Mouse (Mus musculus) cerebellum, adult (tissue): ENCODE results near the gene Krt90.

Experiments
- ATAC-seq: cut with Nextera tagmentation; 2 replicates; pipeline ENCODE4 v1.9.2; 2017; ENCODE audit warnings: mild to moderate bottlenecking, moderate library complexity, mixed read lengths; ENCODE audit not compliant: insufficient number of reproducible peaks, low FRiP score, low TSS enrichment

Gene Krt90

GRCm38 (mm10) chr15:101562850-101563249 lies at the start of gene Krt90:
TSS of gene Krt90 (minus strand) at chr15:101562950.
- ATAC-seq: no peak

DNA sequence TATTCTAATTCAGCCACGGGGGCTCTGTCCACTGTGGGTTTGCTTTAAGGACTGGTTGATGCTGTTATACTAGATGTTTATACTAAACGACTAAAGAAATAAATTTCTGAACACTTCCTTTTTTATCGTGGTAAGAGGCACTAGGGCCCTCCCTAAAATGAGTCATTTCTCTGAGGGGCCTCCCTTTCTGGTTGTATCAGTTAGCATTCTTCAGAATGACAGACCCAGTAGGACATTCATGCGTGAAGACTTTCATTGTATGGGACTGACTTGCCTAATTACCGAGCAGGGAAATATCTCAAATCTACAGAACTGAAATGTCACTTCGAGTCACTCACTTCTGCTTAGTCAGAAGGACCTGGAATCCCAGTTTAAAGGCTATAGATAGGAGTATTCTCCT lies 36.4 kb upstream of the Krt90 start:
- no peak for ATAC-seq

DNA sequence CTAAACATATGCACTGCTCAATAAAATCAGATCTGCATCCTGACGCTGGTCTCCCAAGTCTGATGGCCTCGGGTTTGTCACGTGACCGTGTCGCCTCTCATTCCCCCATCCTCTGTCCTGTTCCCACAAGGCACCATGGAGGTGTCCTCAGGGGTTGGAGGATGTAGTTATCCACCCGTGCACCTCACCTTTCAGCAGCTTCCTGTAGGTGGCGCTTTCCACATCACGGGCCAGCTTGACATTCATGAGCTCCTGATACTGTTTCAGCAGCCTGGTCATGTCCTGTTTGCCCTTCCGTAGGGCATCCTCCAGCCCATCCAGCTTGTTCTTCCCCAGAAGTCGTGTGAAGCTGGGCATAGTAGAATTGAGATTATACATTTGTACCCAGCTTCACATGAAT lies 25.5 kb upstream of the Krt90 start:
- no peak for ATAC-seq

DNA sequence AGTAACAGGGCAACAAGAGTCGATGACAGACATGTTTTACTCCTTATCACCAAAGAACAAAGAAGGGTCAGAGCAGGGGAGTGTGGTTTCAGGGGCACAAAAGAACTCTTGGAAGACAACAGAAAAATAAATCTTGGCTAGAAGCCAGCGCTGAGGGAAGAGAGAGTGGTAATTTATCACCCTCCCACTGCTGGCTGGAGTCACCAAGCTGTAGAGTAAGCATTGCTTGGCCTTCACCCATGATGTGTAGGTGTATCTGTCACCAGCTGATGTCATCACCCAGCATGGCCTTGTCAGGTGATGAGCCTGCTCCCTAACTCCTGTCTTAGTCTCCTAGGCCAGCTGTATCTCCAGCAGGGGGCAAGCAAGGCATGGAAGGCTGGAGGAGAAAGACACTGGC lies 21.7 kb upstream of the Krt90 start:
- ATAC-seq: no peak

DNA sequence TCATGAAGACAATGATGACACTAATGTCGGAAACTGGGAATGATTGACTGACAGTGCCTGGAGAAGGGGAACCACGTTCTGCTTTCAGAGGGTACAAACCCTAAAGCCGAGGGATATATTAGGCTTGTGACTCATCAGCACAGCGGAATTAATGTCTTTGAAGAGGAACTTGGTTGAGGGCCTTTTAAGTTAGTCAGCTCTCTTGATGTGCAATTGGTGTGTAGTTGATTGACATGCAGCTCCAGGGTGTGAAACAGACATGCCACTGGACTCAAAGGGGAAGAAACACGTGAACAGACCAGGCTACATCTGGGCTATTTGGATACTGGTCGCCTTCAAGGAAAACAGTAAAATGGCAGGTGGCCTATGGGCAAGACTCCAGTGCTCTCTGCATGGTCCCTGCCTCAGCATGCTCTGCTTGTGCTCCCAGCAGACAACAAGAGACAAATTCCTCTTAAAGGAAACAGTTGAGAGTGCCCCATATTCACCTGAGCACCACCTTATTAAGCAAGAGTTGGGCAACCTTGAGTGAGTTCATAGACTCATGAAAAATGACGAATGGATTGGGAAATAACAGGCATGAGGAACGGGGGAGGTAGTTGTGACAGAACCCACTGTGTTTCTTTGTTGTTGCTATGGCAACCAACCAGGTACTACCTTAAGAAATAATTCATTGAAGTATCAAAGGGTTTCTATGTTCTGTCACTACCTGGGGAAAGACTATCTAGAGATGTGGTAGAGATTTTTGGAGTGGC lies 20.6 kb upstream of the Krt90 start:
- ATAC-seq: no peak

DNA sequence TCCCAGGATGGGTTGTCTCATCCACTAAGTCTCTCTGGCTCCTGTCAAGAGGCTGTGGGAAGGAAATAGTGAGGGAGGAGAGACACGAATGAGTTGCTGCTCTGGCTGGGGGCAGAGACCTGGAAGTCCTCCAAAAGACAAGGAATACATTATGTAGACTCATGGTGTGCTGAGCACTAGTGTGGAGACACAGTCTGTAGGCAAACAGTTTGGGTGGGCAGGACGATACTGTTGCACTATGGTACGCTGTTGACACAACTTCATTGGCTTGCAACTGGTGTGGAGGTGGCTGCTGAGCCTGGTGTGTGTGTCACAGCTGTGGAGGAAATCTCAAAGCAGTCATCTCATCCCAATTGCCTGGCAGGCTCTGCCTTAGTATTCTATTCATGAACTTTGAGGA lies 19.0 kb upstream of the Krt90 start:
- ATAC-seq: no peak

DNA sequence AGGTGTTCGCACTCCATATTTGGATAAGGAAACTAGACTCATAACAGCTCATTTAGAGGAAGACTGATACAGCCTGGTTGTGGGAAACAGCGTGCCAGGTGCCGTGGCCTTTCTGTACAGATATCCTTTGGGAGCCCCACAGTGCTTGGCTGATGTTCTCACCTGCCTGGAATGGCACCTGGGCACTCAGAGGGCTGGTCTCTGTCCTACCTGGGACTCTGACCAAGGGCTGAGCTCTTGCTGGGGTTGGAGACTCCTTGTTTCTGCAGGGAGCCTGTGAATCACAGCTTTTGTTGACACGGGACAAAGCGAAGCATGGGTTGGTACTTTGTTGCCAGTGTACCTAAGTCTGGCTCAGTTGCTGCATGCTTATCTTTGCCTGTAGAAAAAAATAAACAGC lies 12.8 kb upstream of the Krt90 start:
- no peak for ATAC-seq

DNA sequence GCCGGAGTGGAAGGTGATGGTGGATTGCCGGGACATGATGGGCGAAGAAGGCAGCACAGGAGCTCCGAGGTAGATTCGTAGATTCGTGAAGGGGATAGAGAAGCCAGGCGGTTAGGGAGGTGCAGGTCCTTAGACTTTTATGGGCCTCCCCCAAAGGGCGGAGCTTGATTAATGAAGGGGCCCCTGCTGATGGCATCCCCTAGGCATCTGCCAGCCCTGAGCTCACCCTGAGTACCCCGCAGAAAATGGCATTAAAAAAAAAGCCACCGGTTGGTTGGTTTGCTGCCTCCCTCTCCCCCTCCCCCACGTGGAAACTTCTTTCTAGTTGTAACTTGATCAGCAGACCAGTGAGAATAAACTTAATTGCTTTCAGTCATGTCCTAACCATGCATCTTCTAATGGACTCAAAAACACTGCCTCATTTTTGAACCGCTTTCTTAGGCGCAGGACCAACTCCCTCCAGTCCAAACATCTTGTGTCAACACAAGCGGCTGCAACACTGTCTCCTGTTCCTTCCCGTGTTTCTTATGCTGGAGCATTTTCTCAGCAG lies 11.1 kb upstream of the Krt90 start, which contains the start of gene Krt75:
Gene Krt75, minus strand, starts transcription at position 109 of the 550 bp plus-strand sequence.
- ATAC-seq: no peak

- no peak for ATAC-seq
These were observed 5.0 kb upstream of the Krt90 start for GRCm38 (mm10) chr15:101567780-101568179.

- ATAC-seq: no peak
These were observed 4.6 kb downstream of the Krt90 start for GRCm38 (mm10) chr15:101558034-101558646.

GRCm38 (mm10) chr15:101553169-101553568 lies 9.6 kb downstream of the Krt90 start:
- ATAC-seq: no peak

- no peak for ATAC-seq
These were observed 10.6 kb downstream of the Krt90 start for GRCm38 (mm10) chr15:101552188-101552587.

GRCm38 (mm10) chr15:101550567-101550966 lies 12.2 kb downstream of the Krt90 start, which contains the start of gene Krt82:
TSS of gene Krt82 (minus strand) at chr15:101550667.
- ATAC-seq: no peak

GRCm38 (mm10) chr15:101544478-101544877 lies 18.3 kb downstream of the Krt90 start:
- ATAC-seq: no peak

DNA sequence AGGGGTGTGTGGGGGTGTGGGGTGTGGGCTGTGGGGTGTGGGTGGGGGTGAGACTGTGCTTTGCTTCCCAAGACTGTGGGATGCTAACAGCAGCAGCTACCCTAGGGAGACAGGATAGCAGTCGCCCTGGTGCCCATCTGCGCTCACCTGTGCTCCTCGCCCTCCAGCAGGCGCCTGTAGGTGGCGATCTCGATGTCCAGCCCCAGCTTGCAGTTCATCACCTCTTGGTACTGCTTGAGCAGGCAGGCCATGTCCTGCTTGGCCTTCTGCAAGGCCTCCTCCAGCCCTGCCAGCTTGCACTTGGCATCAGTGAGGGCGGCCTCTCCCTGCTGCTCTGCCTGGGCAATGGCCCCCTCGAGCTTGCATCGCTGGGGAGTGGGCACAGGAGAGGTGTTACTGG lies 20.2 kb downstream of the Krt90 start:
- ATAC-seq: no peak

DNA sequence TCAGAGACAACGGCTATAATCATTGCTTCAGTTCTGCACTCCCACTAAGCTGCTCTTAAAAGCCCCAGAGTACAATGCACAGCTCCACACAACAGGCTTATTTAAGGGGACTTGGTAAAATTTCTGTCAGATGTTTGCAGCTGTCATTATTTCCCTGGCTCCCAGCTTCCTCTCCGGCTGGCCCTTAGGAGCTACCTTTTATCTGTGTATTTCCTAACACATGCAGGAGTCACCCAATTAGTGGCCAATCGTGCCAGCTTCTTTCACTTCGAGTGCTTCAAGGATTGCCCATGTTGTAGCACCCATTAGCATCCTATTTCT lies 24.2 kb downstream of the Krt90 start:
- ATAC-seq: no peak

DNA sequence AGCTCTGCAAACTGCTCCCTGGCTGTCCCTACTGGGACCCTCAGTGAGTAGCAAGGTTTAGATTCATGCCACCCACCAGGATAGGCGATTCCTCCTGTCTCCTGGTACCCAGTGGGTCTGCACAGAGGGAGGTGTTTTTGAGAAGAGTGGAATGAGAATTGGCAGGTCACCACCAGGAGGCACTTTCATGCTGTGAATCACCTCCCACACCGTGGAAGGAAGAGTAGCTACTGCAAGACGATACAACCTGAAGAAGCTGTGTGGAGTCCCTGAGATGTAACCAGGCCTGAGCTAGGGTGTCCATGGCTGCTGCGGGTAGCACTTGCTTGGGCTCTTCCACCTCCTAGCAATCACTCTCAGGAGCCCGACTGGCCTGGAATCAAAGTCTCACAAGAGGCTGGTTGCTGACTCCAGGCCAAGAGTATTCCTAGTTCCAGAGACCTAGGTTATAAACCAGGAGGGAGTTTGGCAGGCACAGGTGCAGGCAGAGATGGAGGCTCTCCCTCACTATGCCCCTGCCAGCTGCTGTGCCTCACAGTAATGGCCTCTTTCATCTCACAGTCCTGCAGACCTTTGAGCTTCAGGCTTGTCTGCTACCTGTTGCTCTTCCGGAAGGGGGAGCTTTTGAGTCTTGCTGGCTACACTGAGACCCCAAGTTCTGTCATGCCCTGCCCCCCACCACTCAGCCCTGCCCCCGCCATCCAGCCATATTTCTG lies 24.7 kb downstream of the Krt90 start:
- ATAC-seq: no peak

DNA sequence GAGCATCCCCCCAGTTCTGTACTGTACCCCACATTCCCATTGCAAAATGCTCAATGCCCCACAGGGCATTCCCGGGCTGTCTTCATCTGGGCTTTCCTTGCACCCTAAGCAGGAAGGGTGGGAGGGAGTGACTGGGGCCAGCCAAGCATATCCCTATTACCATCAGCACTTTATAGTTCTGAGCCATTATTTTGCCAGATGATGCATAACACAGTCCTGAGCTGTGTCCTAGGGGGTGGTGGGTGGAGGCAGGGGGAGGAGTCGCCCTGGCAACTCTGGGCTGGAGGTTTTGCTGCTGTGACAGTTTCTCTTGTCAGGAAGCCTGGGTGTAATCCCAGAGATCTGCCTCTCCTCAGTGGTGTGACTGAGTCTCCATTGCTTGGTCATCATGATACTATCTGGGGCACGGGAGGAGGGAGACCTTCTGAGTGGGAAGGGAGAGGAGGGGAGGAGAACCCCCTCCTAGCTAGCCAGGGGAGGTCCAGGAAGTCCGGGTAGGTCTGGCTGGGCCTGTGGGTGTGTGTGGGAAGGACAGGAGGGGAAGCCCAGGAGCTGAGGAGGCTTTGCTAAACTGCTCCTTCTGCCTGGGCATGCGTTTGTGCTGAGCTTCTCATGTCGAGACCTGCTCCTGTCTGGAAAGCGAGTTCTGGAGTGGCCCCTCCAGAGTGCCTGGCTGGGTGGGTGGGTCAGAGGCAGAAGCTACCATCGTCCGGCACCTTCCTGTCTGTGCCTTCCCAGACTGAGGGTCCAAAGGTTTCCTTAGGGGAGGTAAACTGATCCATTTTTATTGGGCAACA lies 26.5 kb downstream of the Krt90 start:
- no peak for ATAC-seq

DNA sequence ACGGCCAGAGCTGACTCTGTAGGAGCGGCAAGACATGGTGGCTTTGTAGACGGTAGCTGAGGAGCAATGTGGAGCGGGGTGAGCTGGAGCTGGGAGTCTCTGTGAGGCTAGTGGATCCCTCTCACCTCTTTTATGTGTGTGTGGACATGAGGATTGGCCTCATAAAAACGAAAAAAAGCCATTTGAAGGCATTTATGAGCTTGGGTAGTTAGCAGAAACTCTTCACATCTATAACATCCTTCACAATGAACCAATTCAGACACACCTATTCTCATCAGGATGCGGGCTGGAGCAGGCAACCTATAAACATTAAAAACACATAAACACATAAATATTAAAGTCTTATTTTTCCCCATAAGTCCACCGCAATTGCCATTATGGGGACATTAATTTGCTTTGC lies 30.0 kb downstream of the Krt90 start, which contains the start of gene Krt84:
Gene Krt84, minus strand, starts transcription at position 101 of the 400 bp plus-strand sequence.
- ATAC-seq: no peak

- ATAC-seq: no peak
These were observed 40.1 kb downstream of the Krt90 start for GRCm38 (mm10) chr15:101522556-101523232.
